Mouse (Mus musculus) hindlimb bud, embryonic 11.5 days (tissue): ENCODE data around the gene Dbx1.

ENCODE experiments used
- DNase-seq: peaks from one replicate; pipeline ENCODE4 v3.0.0-alpha.2; 2012; ENCODE audit warnings: low read depth, low spot score; ENCODE audit errors: extremely low spot score

Gene Dbx1

GRCm38 (mm10) chr7:49633375-49633956 lies 3.2 kb downstream of the Dbx1 start:
- no peak for DNase-seq

- DNase-seq: no peak
Observed at GRCm38 (mm10) chr7:49632391-49632790, 4.3 kb downstream of the Dbx1 start.

GRCm38 (mm10) chr7:49631885-49632284 lies 4.8 kb downstream of the Dbx1 start:
- DNase-seq: no peak

GRCm38 (mm10) chr7:49620160-49620559 lies 16.5 kb downstream of the Dbx1 start:
- DNase-seq: no peak

GRCm38 (mm10) chr7:49617087-49617486 lies 19.6 kb downstream of the Dbx1 start:
- DNase-seq: no peak

- no peak for DNase-seq
Observed at GRCm38 (mm10) chr7:49616258-49616735, 20.4 kb downstream of the Dbx1 start.

- no peak for DNase-seq
Observed at GRCm38 (mm10) chr7:49604965-49605795, 31.5 kb downstream of the Dbx1 start.

GRCm38 (mm10) chr7:49604244-49604643 lies 32.4 kb downstream of the Dbx1 start:
- DNase-seq: no peak

GRCm38 (mm10) chr7:49601191-49601975 lies 35.3 kb downstream of the Dbx1 start:
- DNase-seq: peak; percentile 50

- DNase-seq: no peak
Observed at GRCm38 (mm10) chr7:49599950-49600349, 36.7 kb downstream of the Dbx1 start.

GRCm38 (mm10) chr7:49598225-49598624 lies 38.4 kb downstream of the Dbx1 start:
- no peak for DNase-seq

- no peak for DNase-seq
Observed at GRCm38 (mm10) chr7:49597776-49598175, 38.9 kb downstream of the Dbx1 start.

- no peak for DNase-seq
Observed at GRCm38 (mm10) chr7:49589635-49590034, 47.0 kb downstream of the Dbx1 start.

GRCm38 (mm10) chr7:49586530-49587120 lies 50.0 kb downstream of the Dbx1 start:
- DNase-seq: no peak

- no peak for DNase-seq
Observed at GRCm38 (mm10) chr7:49583176-49583575, 53.5 kb downstream of the Dbx1 start.

GRCm38 (mm10) chr7:49582551-49582950 lies 54.1 kb downstream of the Dbx1 start:
- DNase-seq: no peak

- no peak for DNase-seq
Observed at GRCm38 (mm10) chr7:49581951-49582350, 54.7 kb downstream of the Dbx1 start.
